23 mouse cellular contexts compared by ENCODE assay signal in genomic region chr11:30383076-30383475, GRCm38 (mm10).
A peak's percentile ranks its signal among the peaks of the same experiment; 100 is the strongest.
DNase-seq lines count a peak whose midpoint lies in the region; ATAC-seq and TF ChIP-seq lines count a peak whose summit lies in the region.
"Had no signal": no experiment of that assay in that cellular context is flagged by ENCODE, and none has a peak within 500 bp of the region (broad histone marks: within the 10 kb centered on the region; RNA-seq: fewer than 3 reads in every experiment).

No protein-coding gene starts in this region.

- no peak for DNase-seq in heart, postnatal 0 days (ENCODE audit: low spot score)
- DNase-seq in heart, postnatal 36 days, result no peak
- peak; percentile 57 for DNase-seq in cerebellum, adult 11 months
- DNase-seq in cerebellum, adult 9-11 months, result peak; percentile 80
- DNase-seq in layer of hippocampus, adult 8-10 months (ENCODE audit: low spot score in 2 of 2), result no peak
- no peak for DNase-seq in urinary bladder, postnatal 14 days (ENCODE audit: low spot score)
- DNase-seq: adrenal gland, postnatal 25 days; gastrocnemius, postnatal 10 days; kidney, postnatal 25 days; liver; right cerebral cortex, postnatal 25 days; spleen, adult 18-20 months; thymus, postnatal 14 days had no signal

- no peaks in the 10 kb centered on the region for H3K27me3 ChIP-seq in heart, postnatal 0 days (ENCODE audit: control insufficient read depth, insufficient read depth, low read length)
- H3K27me3 ChIP-seq: hindbrain, embryonic 15.5 days; intestine, embryonic 15.5 days; liver, embryonic 15.5 days; midbrain, embryonic 15.5 days; neural tube, embryonic 12.5 days had no signal

- H3K4me2 ChIP-seq in heart, postnatal 0 days (ENCODE audit: low read depth, low read length), result no peak overlapping the region
- H3K4me2 ChIP-seq: hindbrain, embryonic 15.5 days; intestine, embryonic 15.5 days; liver, embryonic 15.5 days; midbrain, embryonic 15.5 days; neural tube, embryonic 12.5 days had no signal

- H3K36me3 ChIP-seq in heart, postnatal 0 days (replicated peaks; ENCODE audit: control insufficient read depth, insufficient read depth, low read length), result no peaks in the 10 kb centered on the region
- H3K36me3 ChIP-seq: forebrain, embryonic 10.5 days; hindbrain, embryonic 15.5 days; intestine, embryonic 15.5 days; limb, embryonic 10.5 days; liver, embryonic 15.5 days; midbrain, embryonic 15.5 days; neural tube, embryonic 12.5 days had no signal

- no peak for TF ChIP-seq EP300 in heart, postnatal 0 days (IDR thresholded peaks at IDR 0.05; ENCODE audit: low read depth)

- no peaks in the 10 kb centered on the region for H3K4me1 ChIP-seq in heart, postnatal 0 days (ENCODE audit: control insufficient read depth, insufficient read depth)
- H3K4me1 ChIP-seq: forebrain, embryonic 10.5 days; hindbrain, embryonic 15.5 days; intestine, embryonic 15.5 days; limb, embryonic 10.5 days; liver, embryonic 15.5 days; midbrain, embryonic 15.5 days; neural tube, embryonic 12.5 days had no signal

- TF ChIP-seq CTCF in heart, postnatal 0 days (IDR thresholded peaks at IDR 0.05; ENCODE audit: low read depth), result no peak

- H3K4me3 ChIP-seq in heart, postnatal 0 days (ENCODE audit: low read depth, low read length), result no peak overlapping the region
- H3K4me3 ChIP-seq: forebrain, embryonic 10.5 days; hindbrain, embryonic 15.5 days; intestine, embryonic 15.5 days; limb, embryonic 10.5 days; liver, embryonic 15.5 days; midbrain, embryonic 15.5 days; neural tube, embryonic 12.5 days had no signal

- H3K9me3 ChIP-seq in heart, postnatal 0 days (replicated peaks; ENCODE audit: control insufficient read depth, low read length), result no peaks in the 10 kb centered on the region
- H3K9me3 ChIP-seq: hindbrain, embryonic 15.5 days; intestine, embryonic 15.5 days; limb, embryonic 10.5 days; liver, embryonic 15.5 days; midbrain, embryonic 15.5 days; neural tube, embryonic 12.5 days had no signal

- no peak overlapping the region for H3K9ac ChIP-seq in heart, postnatal 0 days (replicated peaks; ENCODE audit: low read depth, low read length)
- H3K9ac ChIP-seq: hindbrain, embryonic 15.5 days; intestine, embryonic 15.5 days; liver, embryonic 15.5 days; midbrain, embryonic 15.5 days; neural tube, embryonic 12.5 days had no signal

- no peak overlapping the region for H3K27ac ChIP-seq in heart, postnatal 0 days (ENCODE audit: low read depth)
- H3K27ac ChIP-seq: forebrain, embryonic 10.5 days; hindbrain, embryonic 15.5 days; intestine, embryonic 15.5 days; limb, embryonic 10.5 days; liver, embryonic 15.5 days; macrophage; midbrain, embryonic 15.5 days; neural tube, embryonic 12.5 days had no signal

- ATAC-seq in heart, postnatal 0 days (ENCODE audit: insufficient read depth, low read depth), result peak; percentile 33; the same call in 1 of the 2 replicates
- ATAC-seq in granulocyte monocyte progenitor cell, adult 5-6 weeks (replicated peaks; ENCODE audit: poor library complexity, severe bottlenecking), result no peak
- ATAC-seq: forebrain, embryonic 16.5 days; intestine, embryonic 15.5 days; midbrain, embryonic 15.5 days had no signal

- intact Hi-C loops in heart, postnatal 36 days (cut with DNase I), result no loop called here

Comparison
In these comparisons a context has a peak if more than half of its experiments do, and no peak if none do; other contexts are left out.
1. DNase-seq: peak in cerebellum, adult 11 months (single experiment) and cerebellum, adult 9-11 months (single experiment); none in heart, postnatal 0 days (single experiment), heart, postnatal 36 days (0 of 2), layer of hippocampus, adult 8-10 months (0 of 2) and urinary bladder, postnatal 14 days (single experiment).